Mouse (Mus musculus) ES-E14 (cell line): ENCODE results near the gene Dynlt1b.
"Not testable (repeated sequence)": the region's sequence is repeated elsewhere in the genome, so short reads cannot be mapped to it uniquely, and the experiment has no call there.

ENCODE experiments used
- CHD2 ChIP-seq: IDR thresholded peaks from 2 replicates; pipeline ENCODE4 v1.6.1; 2014; ENCODE audit warnings: mild to moderate bottlenecking, low read depth, low read length, inconsistent platforms
- HCFC1 ChIP-seq: IDR thresholded peaks from 2 replicates; pipeline ENCODE4 v1.6.1; 2012; ENCODE audit warnings: low read length, inconsistent platforms, borderline replicate concordance; ENCODE audit not compliant: insufficient read depth
- MAFK ChIP-seq: IDR thresholded peaks from 2 replicates; pipeline ENCODE4 v1.6.1; 2014; ENCODE audit warnings: mild to moderate bottlenecking, low read depth, low read length, inconsistent platforms; ENCODE audit not compliant: insufficient read depth
- ZNF384 ChIP-seq: IDR thresholded peaks from 2 replicates; pipeline ENCODE4 v1.6.1; 2012; ENCODE audit warnings: low read depth, low read length, inconsistent platforms

GRCm38 (mm10) chr17:6445794-6446587 lies 16.1 kb downstream of the Dynlt1b start:
- TF ChIP-seq MAFK, ZNF384, CHD2, HCFC1: not testable (repeated sequence)
